Mouse (Mus musculus) erythroblast, embryonic 14.5 days (primary cell): ENCODE measurements around the gene Rgs3.

Experiments used
- GATA1 ChIP-seq: IDR thresholded peaks from 2 replicates; pipeline ENCODE4 v1.6.1; 2012; ENCODE audit warnings: low read length, inconsistent platforms, mixed read lengths
- TAL1 ChIP-seq: IDR thresholded peaks from 3 replicates; pipeline ENCODE4 v1.6.1; 2012; ENCODE audit warnings: low read length, inconsistent platforms, mixed read lengths

- TF ChIP-seq GATA1: no peak
- no peak for TF ChIP-seq TAL1
These were observed 181.4 kb downstream of the Rgs3 start for GRCm38 (mm10) chr4:62741055-62741453.
